9 mouse cellular contexts compared by ENCODE assay signal in genomic region chr7:54835911-54836352, GRCm38 (mm10). TPM values are rescaled to one million over a fixed set of nuclear protein-coding genes. Genes with fewer than 3 reads are reported as not detected.
DNase-seq lines count a peak whose midpoint lies in the region; ATAC-seq and TF ChIP-seq lines count a peak whose summit lies in the region.
"Had no signal": no experiment of that assay in that cellular context is flagged by ENCODE, and none has a peak within 500 bp of the region (broad histone marks: within the 10 kb centered on the region; RNA-seq: fewer than 3 reads in every experiment).

No protein-coding gene starts in this region.

- 2% methylated on average over 13 of the region's 13 CpGs for WGBS in forebrain, embryonic 14.5 days
- WGBS in limb, embryonic 12.5 days = 3% methylated on average over 13 of the region's 13 CpGs
- 7% methylated on average over 13 of the region's 13 CpGs for WGBS in stomach, embryonic 14.5 days

- no peaks in the 10 kb centered on the region for H3K4me1 ChIP-seq in ES-Bruce4 (ENCODE audit: control insufficient read depth, insufficient read depth, low read length)
- H3K4me1 ChIP-seq in forebrain, embryonic 14.5 days (ENCODE audit: control insufficient read depth, insufficient read depth, low read length) = peaks cover 3% of the 10 kb centered on the region; the same call in 1 of the 2 replicates
- H3K4me1 ChIP-seq in limb, embryonic 12.5 days (replicated peaks) = peaks cover 3% of the 10 kb centered on the region; the same call in 1 of the 2 replicates
- no peaks in the 10 kb centered on the region for H3K4me1 ChIP-seq in stomach, embryonic 14.5 days (ENCODE audit: control insufficient read depth, insufficient read depth, low read length)

- TF ChIP-seq EP300 in ES-Bruce4 (IDR thresholded peaks at IDR 0.05; ENCODE audit: insufficient read depth, low read depth, low read length) = no peak

- TF ChIP-seq POLR2A in ES-Bruce4 (IDR thresholded peaks at IDR 0.05; ENCODE audit: insufficient read depth, low read length) = no peak

- intact Hi-C loops in gastrocnemius, adult 2 months (cut with DNase I) = no loop called here

- H3K27ac ChIP-seq in gastrocnemius, adult 2 months = no peak overlapping the region
- no peak overlapping the region for H3K27ac ChIP-seq in ES-Bruce4 (ENCODE audit: insufficient read depth, low read length)
- H3K27ac ChIP-seq in forebrain, embryonic 14.5 days (ENCODE audit: low read depth, low read length) = 0 out of 2 replicates have a peak overlapping the region, but pooled peaks have one; percentile 36
- no peak overlapping the region for H3K27ac ChIP-seq in limb, embryonic 12.5 days
- H3K27ac ChIP-seq in stomach, embryonic 14.5 days (ENCODE audit: low read length) = no peak overlapping the region

- ATAC-seq in forebrain, embryonic 14.5 days = peak; percentile 71
- ATAC-seq in limb, embryonic 12.5 days (ENCODE audit: insufficient number of reproducible peaks, insufficient read depth, low FRiP score, low TSS enrichment, low read depth) = no peak
- ATAC-seq in stomach, embryonic 14.5 days (ENCODE audit: insufficient number of reproducible peaks, insufficient read depth, low FRiP score, low read depth) = 0 out of 2 replicates have a peak, but pooled peaks have one; percentile 4

- no peaks in the 10 kb centered on the region for H3K36me3 ChIP-seq in ES-Bruce4 (ENCODE audit: control insufficient read depth, insufficient read depth, low read length, poor library complexity, severe bottlenecking)
- no peaks in the 10 kb centered on the region for H3K36me3 ChIP-seq in forebrain, embryonic 14.5 days (ENCODE audit: control insufficient read depth, insufficient read depth, low read length)
- no peaks in the 10 kb centered on the region for H3K36me3 ChIP-seq in limb, embryonic 12.5 days
- H3K36me3 ChIP-seq in stomach, embryonic 14.5 days (ENCODE audit: control insufficient read depth, insufficient read depth, low read length) = no peaks in the 10 kb centered on the region

- no peak for TF ChIP-seq CTCF in gastrocnemius, adult 2 months (IDR thresholded peaks at IDR 0.05)
- no peak for TF ChIP-seq CTCF in ES-Bruce4 (IDR thresholded peaks at IDR 0.05; ENCODE audit: low read depth, low read length)

- H3K27me3 ChIP-seq in ES-Bruce4 (ENCODE audit: control insufficient read depth, insufficient read depth, low read length, poor library complexity, severe bottlenecking) = no peaks in the 10 kb centered on the region
- no peaks in the 10 kb centered on the region for H3K27me3 ChIP-seq in forebrain, embryonic 14.5 days (replicated peaks; ENCODE audit: control insufficient read depth, insufficient read depth, low read length)
- H3K27me3 ChIP-seq in limb, embryonic 12.5 days = peaks cover 23% of the 10 kb centered on the region
- no peaks in the 10 kb centered on the region for H3K27me3 ChIP-seq in stomach, embryonic 14.5 days (ENCODE audit: control insufficient read depth, insufficient read depth, low read length)

- peak overlapping the region; percentile 84 for H3K4me2 ChIP-seq in forebrain, embryonic 14.5 days (ENCODE audit: low read length)
- H3K4me2 ChIP-seq in limb, embryonic 12.5 days = peak overlapping the region; percentile 86
- peak overlapping the region; percentile 63 for H3K4me2 ChIP-seq in stomach, embryonic 14.5 days (replicated peaks; ENCODE audit: low read depth, low read length)

- H3K4me3 ChIP-seq in gastrocnemius, adult 2 months = peak overlapping the region; percentile 41
- H3K4me3 ChIP-seq in ES-Bruce4 (ENCODE audit: low read depth, low read length) = peak overlapping the region; percentile 69
- H3K4me3 ChIP-seq in forebrain, embryonic 14.5 days (ENCODE audit: low read depth, low read length) = peak overlapping the region; percentile 50
- peak overlapping the region; percentile 47 for H3K4me3 ChIP-seq in limb, embryonic 12.5 days (replicated peaks)
- H3K4me3 ChIP-seq in stomach, embryonic 14.5 days (ENCODE audit: low read depth, low read length) = peak overlapping the region; percentile 41
- H3K4me3 ChIP-seq: erythroblast, embryonic 14.5 days had no signal

- 0 out of 2 replicates have a peak overlapping the region, but pooled peaks have one; percentile 30 for H3K9ac ChIP-seq in ES-Bruce4 (ENCODE audit: low read depth, poor library complexity, severe bottlenecking)
- H3K9ac ChIP-seq in forebrain, embryonic 14.5 days (ENCODE audit: low read length) = peak overlapping the region; percentile 77
- H3K9ac ChIP-seq in limb, embryonic 12.5 days (replicated peaks) = peak overlapping the region; percentile 51
- H3K9ac ChIP-seq in stomach, embryonic 14.5 days (replicated peaks; ENCODE audit: low read depth, low read length) = no peak overlapping the region

- no peak for DNase-seq in gastrocnemius, adult 2 months
- no peak for DNase-seq in gastrocnemius, postnatal 25 days
- peak; percentile 39 for DNase-seq in forebrain, embryonic 14.5 days (ENCODE audit: low spot score)
- DNase-seq in gastrocnemius, postnatal 10 days = no peak
- no peak for DNase-seq in spleen, postnatal 10 days (ENCODE audit: low spot score in 2 of 2)

- peaks cover 2% of the 10 kb centered on the region; the same call in 1 of the 2 replicates for H3K9me3 ChIP-seq in ES-Bruce4 (replicated peaks; ENCODE audit: control insufficient read depth, insufficient read depth, low read length, poor library complexity, severe bottlenecking)
- no peaks in the 10 kb centered on the region for H3K9me3 ChIP-seq in forebrain, embryonic 14.5 days (replicated peaks; ENCODE audit: control insufficient read depth, low read length)
- H3K9me3 ChIP-seq in limb, embryonic 12.5 days = no peaks in the 10 kb centered on the region
- H3K9me3 ChIP-seq in stomach, embryonic 14.5 days (ENCODE audit: control insufficient read depth, low read depth, low read length) = no peaks in the 10 kb centered on the region

RNA-seq across cellular contexts. Expression of gene Luzp2, which starts 0.6 kb away (rescaled TPM):
- under 1 TPM in 1 of 2 experiments, not detected in 1; 0.08 TPM for total RNA-seq in gastrocnemius, adult 2 months (2021)
- total RNA-seq in gastrocnemius, postnatal 25 days (2021) = under 1 TPM; 0.11 to 0.15 TPM
- polyA plus RNA-seq in ES-Bruce4 (2011; ENCODE audit: insufficient read depth, insufficient read length, low read depth, missing spikeins) = not detected in 2 replicates
- polyA plus RNA-seq in forebrain, embryonic 14.5 days (2014; fragmentation: Nextera tagmentation; extraction: Ambion mirVana) = 15.4 and 22.1 TPM in 2 replicates
- polyA plus RNA-seq in limb, embryonic 12.5 days (2016; fragmentation: Nextera tagmentation; extraction: Ambion mirVana) = 1.3 TPM in 2 replicates
- 1.5 and 3.0 TPM in 2 replicates for polyA plus RNA-seq in stomach, embryonic 14.5 days (2014; fragmentation: Nextera tagmentation; extraction: Ambion mirVana)
- under 1 TPM; 0.59 to 0.68 TPM for total RNA-seq in gastrocnemius, postnatal 10 days (2021)
- polyA plus RNA-seq: erythroblast, embryonic 14.5 days had no signal
